Mouse (Mus musculus) midbrain, embryonic 12.5 days (tissue): Measurements from ENCODE around the gene Gm48552. TPM values are rescaled to one million over a fixed set of nuclear protein-coding genes. Genes with fewer than 3 reads are reported as not detected.
A peak's percentile ranks its signal among the peaks of the same experiment; 100 is the strongest.

Experiments
- ATAC-seq: fragments of 200-750 bp; cut with Nextera tagmentation; 2 replicates; pipeline ENCODE4 v1.8.0; 2017; ENCODE audit warnings: low read depth, moderate TSS enrichment, moderate library complexity; ENCODE audit not compliant: low FRiP score
- H3K27ac ChIP-seq: fragments of 300-500 bp; sonication (generic); replicated peaks from 2 replicates; pipeline ENCODE4 v1.5.1; 2016; ENCODE audit warnings: mild to moderate bottlenecking
- H3K27me3 ChIP-seq: fragments of 300-500 bp; sonication (generic); 2 replicates; pipeline ENCODE4 v1.6.1; 2016; ENCODE audit warnings: mild to moderate bottlenecking
- H3K36me3 ChIP-seq: fragments of 300-500 bp; sonication (generic); 2 replicates; pipeline ENCODE4 v1.6.1; 2016
- H3K4me1 ChIP-seq: fragments of 300-500 bp; sonication (generic); 2 replicates; pipeline ENCODE4 v1.6.1; 2016
- H3K4me2 ChIP-seq: fragments of 300-500 bp; sonication (generic); replicated peaks from 2 replicates; pipeline ENCODE4 v1.6.1; 2016; ENCODE audit warnings: mild to moderate bottlenecking, moderate library complexity
- H3K4me3 ChIP-seq: fragments of 300-500 bp; sonication (generic); 2 replicates; pipeline ENCODE4 v1.5.1; 2016; ENCODE audit warnings: mild to moderate bottlenecking
- H3K9ac ChIP-seq: fragments of 300-500 bp; sonication (generic); replicated peaks from 2 replicates; pipeline ENCODE4 v1.6.1; 2016; ENCODE audit warnings: mild to moderate bottlenecking, moderate library complexity
- H3K9me3 ChIP-seq: fragments of 300-500 bp; sonication (generic); 2 replicates; pipeline ENCODE4 v1.6.1; 2016; ENCODE audit warnings: mild to moderate bottlenecking
- WGBS: fragments of 180-500 bp; shearing (Covaris S2); methylation state at CpG from one replicate; pipeline ENCODE4 v1.1.7; 2016; 5-methylcytosine and 5-hydroxymethylcytosine counted together
- polyA plus RNA-seq: library from polyadenylated mRNA; unstranded; fragments of >200 nt; fragmentation: Nextera tagmentation; extraction: Ambion mirVana; gene quantifications from 2 replicates; pipeline ENCODE4 v1.2.1, GENCODE M21; 2016

Gene Gm48552
- polyA plus RNA-seq, 1 experiment from 2014 or later: 2.3 TPM

DNA sequence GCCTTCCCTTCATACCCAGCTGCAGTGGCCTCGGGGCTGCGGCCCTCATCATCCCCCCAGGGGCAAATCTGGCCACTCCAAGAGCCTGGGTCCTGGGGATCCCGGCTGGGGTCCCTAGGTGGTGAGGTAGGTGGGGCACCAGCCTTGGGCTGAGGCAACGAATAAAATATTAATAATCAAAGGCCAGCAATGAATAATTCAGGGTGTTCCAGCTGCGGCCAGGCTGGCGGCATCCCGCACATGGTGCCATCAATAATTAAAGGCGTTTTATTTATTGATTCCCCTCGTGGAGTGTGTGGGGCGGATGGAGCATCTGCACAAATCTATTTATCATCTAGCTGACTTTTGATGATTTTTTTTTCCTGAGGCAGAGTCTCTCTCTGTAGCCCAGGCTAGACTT, 14.7 kb downstream of the Gm48552 start:
- peaks cover 71% of the 10 kb centered on the region for H3K27me3 ChIP-seq
- H3K4me2 ChIP-seq: peak overlapping the region; percentile 40; the same call in 1 of the 2 replicates
- 36% methylated on average over 10 of the region's 10 CpGs for WGBS

DNA sequence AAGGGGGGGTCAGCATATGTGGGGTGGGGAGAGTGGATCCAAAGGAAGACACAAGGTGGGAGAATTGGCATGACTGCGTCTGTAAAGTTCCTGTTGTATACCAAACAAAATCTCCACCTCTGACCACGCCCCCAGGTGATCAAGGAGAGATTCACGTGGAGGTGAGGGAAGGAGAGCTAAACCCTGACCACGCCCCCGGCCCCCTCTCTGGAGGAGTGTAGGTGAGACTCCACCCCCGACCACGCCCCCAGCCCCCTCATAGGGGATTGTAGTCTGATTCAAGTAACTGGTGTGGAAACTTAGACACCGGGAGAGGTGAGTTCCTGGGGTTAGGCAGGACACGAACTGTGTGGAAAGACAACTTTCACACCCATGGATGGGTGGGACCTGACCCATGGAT, 15.3 kb downstream of the Gm48552 start:
- 11% methylated on average over 9 of the region's 9 CpGs for WGBS
- Histone ChIP-seq H3K4me3 (no peak overlapping the region), H3K9ac (no peak overlapping the region), H3K9me3 (no peaks in the 10 kb centered on the region), H3K4me1 (peaks cover 74% of the 10 kb centered on the region), H3K27ac (no peak overlapping the region), H3K36me3 (peaks cover 15% of the 10 kb centered on the region; the same call in 1 of the 2 replicates), H3K27me3 (peaks cover 76% of the 10 kb centered on the region), H3K4me2 (no peak overlapping the region)
- no peak for ATAC-seq

More for the DNA sequence above, 14.7 kb downstream of the Gm48552 start:
- Histone ChIP-seq H3K27ac (peak overlapping the region; percentile 92), H3K9ac (0 out of 2 replicates have a peak overlapping the region, but pooled peaks have one; percentile 37), H3K9me3 (no peaks in the 10 kb centered on the region), H3K4me1 (peaks cover 69% of the 10 kb centered on the region), H3K4me3 (no peak overlapping the region), H3K36me3 (peaks cover 15% of the 10 kb centered on the region; the same call in 1 of the 2 replicates)
- peak; percentile 13 for ATAC-seq

DNA sequence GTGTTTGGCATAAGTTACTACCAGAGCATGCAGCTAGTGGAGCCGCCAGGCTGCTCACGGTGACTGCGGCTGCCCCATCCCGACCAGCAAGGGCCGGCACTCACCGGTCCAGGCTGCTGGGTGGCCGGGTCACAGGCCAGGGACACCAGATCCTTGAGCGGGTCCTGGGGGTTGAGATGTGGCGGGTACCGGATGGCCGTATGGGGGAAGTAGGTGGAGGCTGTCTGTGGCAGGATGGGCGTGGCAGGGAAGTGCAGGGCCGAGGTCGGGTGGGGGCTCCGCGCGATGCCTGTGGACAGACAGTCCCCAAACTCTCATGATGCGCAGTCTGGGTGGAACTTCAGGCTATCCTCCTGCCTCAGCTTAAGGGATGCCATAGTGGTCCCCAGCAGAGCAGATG, 15.9 kb downstream of the Gm48552 start:
- no peak overlapping the region for H3K27ac ChIP-seq
- H3K9ac ChIP-seq: no peak overlapping the region
- H3K4me3 ChIP-seq: no peak overlapping the region
- no peak for ATAC-seq
- H3K4me1 ChIP-seq: peaks cover 74% of the 10 kb centered on the region
- H3K9me3 ChIP-seq: no peaks in the 10 kb centered on the region
- peaks cover 8% of the 10 kb centered on the region; the same call in 1 of the 2 replicates for H3K36me3 ChIP-seq
- WGBS: 61% methylated on average over 18 of the region's 18 CpGs
- peaks cover 70% of the 10 kb centered on the region for H3K27me3 ChIP-seq
- no peak overlapping the region for H3K4me2 ChIP-seq

DNA sequence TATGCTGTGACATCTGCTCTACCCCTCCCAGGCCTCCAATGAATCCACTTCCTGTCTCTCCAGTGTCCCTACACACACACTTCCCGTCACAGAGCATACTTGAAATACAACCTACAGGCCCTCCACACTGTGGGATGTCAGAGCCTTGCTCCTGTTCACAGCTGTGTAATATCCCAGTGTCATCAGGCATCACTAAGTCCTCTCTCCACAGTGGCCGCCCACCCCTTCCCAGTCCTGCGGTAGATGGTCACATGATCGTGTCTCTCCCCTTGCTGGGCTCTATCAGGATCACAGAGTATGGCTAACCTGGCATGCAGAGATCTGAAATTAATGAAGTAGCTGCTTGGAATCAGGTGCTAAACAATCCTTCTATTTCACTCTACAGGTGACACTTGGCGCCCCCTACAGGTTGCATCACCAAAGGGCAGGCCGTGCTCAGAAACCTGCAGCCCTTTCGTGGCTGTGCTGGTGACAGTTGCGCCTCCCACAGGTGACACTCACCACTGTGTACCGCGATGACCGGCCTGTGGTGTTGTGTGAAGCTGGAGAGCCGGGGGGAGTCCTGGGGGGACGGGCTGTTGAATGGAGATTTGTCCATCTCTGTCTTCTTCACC, 16.9 kb downstream of the Gm48552 start:
- Histone ChIP-seq H3K9ac (no peak overlapping the region), H3K4me3 (no peak overlapping the region), H3K27ac (no peak overlapping the region), H3K27me3 (peaks cover 60% of the 10 kb centered on the region), H3K9me3 (no peaks in the 10 kb centered on the region), H3K4me1 (peaks cover 70% of the 10 kb centered on the region), H3K4me2 (no peak overlapping the region), H3K36me3 (0 out of 2 replicates have a peak, but pooled peaks cover 3% of the 10 kb centered on the region)
- no peak for ATAC-seq
- 43% methylated on average over 13 of the region's 13 CpGs for WGBS

DNA sequence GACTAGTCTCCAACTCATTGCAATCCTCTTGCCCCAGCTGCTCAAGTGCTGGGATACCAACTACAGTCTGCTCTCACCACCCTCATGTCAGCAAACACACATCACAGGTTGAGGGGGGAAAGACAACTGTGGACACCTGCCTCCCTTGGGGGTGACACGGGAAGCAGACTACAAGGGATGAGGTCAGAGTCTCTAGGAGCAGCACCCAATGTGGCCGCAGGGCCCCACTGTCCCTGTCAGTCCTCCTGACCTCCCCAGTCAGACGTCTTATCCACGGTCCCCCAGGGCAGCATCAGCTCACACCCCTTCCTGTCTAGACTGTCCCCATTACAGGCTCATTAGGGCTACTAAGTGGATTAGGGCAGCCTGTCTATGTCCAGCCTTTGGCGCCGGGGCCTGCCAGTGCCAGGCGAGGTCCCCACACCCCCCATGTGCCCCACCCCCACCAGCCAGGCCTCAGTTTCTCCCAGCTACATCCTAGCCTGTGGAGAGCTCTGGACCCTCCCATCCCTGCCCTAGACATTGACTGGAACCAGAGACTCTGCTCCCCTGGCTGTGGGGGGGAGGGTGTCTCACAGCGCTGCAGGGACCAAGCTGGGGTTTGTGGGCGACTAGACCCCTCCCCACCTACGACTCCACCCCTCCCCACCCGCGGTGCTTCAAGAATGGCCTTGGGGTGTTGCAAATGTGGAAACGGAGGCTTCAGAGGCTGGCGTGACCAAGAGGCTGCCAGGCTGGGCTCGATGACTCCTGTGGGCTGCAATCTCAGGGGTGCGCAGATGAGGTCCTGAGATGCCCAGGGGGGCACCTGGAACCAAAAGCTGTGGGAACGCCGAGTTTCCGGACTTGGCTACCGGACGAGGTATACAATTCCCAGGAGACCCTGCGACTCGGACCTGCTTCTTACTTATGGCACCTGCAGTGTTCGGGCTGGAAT, 18.0 kb downstream of the Gm48552 start:
- H3K9me3 ChIP-seq: no peaks in the 10 kb centered on the region
- H3K36me3 ChIP-seq: 0 out of 2 replicates have a peak, but pooled peaks cover 3% of the 10 kb centered on the region
- peaks cover 67% of the 10 kb centered on the region for H3K4me1 ChIP-seq
- H3K27me3 ChIP-seq: peaks cover 60% of the 10 kb centered on the region
- no peak for ATAC-seq
- H3K4me2 ChIP-seq: peak overlapping the region; percentile 33
- no peak overlapping the region for H3K27ac ChIP-seq
- H3K4me3 ChIP-seq: peak overlapping the region; percentile 18; the same call in 1 of the 2 replicates
- 21% methylated on average over 24 of the region's 24 CpGs for WGBS
- H3K9ac ChIP-seq: no peak overlapping the region

DNA sequence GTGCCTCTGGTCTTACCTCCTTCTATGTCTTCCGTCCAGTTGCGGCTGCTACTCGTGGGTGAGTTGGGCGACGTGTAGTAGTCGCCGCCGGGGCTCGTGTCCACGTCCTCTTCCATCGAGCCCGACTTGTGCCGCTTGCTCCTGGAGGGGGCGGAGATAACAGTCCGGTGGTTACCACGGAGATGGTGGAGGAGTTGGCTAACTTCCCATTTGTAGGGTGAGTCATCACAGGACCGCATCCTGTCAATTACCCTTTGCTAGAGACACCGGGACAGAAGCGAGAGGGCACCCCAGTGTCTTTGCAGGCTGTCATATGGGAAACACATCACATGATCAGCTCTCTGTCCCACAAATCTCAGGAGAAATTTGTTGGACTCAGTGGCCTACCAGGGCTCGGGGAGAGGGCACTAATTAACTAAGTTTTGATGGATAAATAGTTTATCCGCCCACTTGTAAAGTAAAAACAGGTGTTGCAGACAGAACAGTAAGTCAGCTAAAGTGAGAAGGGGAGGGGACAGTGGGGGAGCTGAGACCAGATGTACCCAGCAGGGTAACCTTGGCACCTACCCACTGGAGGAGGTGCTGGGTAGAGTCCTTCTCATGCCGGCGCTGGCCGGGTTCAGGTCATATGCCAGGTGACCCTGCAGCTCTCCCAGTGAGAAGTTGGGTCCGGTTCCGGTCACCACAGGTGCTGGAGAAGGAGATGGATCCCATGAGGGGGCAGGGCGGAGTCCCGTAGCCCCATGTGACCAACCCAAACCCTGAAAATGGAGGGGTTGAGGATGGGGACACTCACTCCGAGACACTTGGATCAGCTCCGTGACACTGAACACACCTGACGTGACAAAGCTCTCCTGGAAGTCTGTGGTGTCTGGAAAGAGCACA, 19.0 kb downstream of the Gm48552 start:
- no peak overlapping the region; the same call in 1 of the 2 replicates for H3K27ac ChIP-seq
- H3K27me3 ChIP-seq: peaks cover 60% of the 10 kb centered on the region

DNA sequence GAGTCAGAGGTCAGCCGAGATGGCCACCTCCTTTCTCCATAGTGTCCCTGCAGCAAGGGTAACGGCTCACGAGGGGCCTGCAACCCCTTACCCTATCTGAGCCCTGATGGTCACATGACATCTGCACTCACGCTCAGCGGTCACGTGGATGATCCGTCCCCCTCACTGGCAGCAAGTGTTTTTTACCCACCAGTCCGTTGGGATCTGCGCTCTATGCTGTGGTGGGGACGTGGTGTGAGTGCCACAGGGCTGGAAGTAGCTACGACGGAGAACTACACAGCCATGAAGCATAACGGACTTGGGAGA, 19.6 kb downstream of the Gm48552 start:
- Histone ChIP-seq H3K4me3 (no peak overlapping the region), H3K36me3 (0 out of 2 replicates have a peak, but pooled peaks cover 3% of the 10 kb centered on the region), H3K9ac (no peak overlapping the region), H3K4me1 (peaks cover 64% of the 10 kb centered on the region), H3K9me3 (no peaks in the 10 kb centered on the region), H3K4me2 (no peak overlapping the region), H3K27me3 (peaks cover 56% of the 10 kb centered on the region), H3K27ac (no peak overlapping the region)
- WGBS: 47% methylated on average over 13 of the region's 13 CpGs
- no peak for ATAC-seq

More for the DNA sequence above, 19.0 kb downstream of the Gm48552 start:
- WGBS: 24% methylated on average over 31 of the region's 31 CpGs
- peak overlapping the region; percentile 18; the same call in 1 of the 2 replicates for H3K4me3 ChIP-seq
- H3K36me3 ChIP-seq: 0 out of 2 replicates have a peak, but pooled peaks cover 3% of the 10 kb centered on the region
- H3K9me3 ChIP-seq: no peaks in the 10 kb centered on the region
- H3K9ac ChIP-seq: no peak overlapping the region
- peak overlapping the region; percentile 33 for H3K4me2 ChIP-seq
- ATAC-seq: no peak
- H3K4me1 ChIP-seq: peaks cover 67% of the 10 kb centered on the region

DNA sequence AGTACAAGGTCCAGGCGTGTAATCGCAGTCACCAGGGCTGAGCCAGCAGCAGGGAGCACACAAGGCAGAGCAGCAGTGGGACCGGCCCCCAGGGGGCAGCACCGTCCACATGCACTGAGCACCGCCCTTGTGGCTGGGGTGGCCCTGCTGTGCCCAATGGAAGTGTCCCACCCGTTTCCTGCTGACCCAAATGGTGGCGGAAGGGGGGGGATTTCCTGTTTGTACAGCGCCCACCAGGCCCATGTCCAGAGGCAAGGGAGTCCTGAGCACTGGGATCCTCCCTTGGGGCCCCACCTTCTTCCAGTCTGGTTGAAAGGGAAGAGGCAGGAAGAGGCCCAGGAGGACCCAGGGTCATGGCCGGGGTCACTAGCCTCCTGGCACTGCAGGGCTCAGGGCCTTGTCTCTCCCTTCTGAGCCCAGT, 20.1 kb downstream of the Gm48552 start:
- Histone ChIP-seq H3K4me2 (no peak overlapping the region), H3K9me3 (no peaks in the 10 kb centered on the region), H3K27ac (0 out of 2 replicates have a peak overlapping the region, but pooled peaks have one; percentile 3), H3K9ac (no peak overlapping the region), H3K4me1 (peaks cover 64% of the 10 kb centered on the region), H3K27me3 (peaks cover 51% of the 10 kb centered on the region), H3K4me3 (no peak overlapping the region), H3K36me3 (0 out of 2 replicates have a peak, but pooled peaks cover 3% of the 10 kb centered on the region)
- WGBS: 18% methylated on average over 9 of the region's 9 CpGs
- ATAC-seq: no peak

DNA sequence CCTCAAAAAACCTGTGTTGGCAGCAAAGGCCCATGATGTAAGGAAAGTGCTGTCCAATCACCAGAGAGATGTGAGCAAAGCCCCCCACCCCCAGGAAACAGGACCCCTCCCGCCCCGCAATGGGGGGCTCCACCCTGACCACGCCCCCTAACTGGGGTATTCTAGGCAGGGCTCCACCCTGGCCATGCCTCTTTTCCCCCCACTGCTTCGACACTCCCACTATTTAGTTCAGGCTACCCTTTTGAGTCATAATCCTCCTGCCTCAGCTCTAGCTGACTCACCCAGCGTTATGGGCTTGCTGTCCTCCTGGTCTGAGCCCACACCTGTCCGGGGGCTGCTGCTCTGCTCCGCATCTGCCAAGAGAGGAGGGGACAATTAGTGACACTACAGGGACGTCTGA, 20.5 kb downstream of the Gm48552 start:
- Histone ChIP-seq H3K4me1 (peaks cover 69% of the 10 kb centered on the region), H3K27me3 (peaks cover 47% of the 10 kb centered on the region), H3K36me3 (0 out of 2 replicates have a peak, but pooled peaks cover 3% of the 10 kb centered on the region), H3K27ac (peak overlapping the region; percentile 39), H3K4me2 (no peak overlapping the region), H3K9me3 (no peaks in the 10 kb centered on the region), H3K9ac (no peak overlapping the region), H3K4me3 (0 out of 2 replicates have a peak overlapping the region, but pooled peaks have one; percentile 3)
- ATAC-seq: no peak
- WGBS: 11% methylated on average over 8 of the region's 8 CpGs

DNA sequence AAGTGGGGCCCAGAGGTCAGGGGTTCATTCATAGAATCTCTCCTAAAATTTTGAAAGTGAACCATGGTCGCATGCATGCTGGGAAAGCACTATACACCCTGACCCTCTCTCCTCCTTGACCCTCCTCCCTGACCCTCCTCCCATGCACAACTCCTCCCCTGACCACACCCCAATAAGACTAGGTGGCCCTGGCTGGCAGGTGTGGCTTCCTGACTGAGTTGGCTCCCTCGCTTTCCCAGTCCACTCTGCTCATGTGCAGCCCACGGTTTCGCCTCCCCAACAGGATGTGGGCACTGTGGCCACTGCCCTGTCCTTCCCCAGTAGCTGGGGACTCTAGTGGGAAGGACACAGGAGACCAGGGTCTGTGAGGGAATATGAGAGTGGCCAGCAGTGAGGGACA, 21.5 kb downstream of the Gm48552 start:
- WGBS: 60% methylated on average over 4 of the region's 4 CpGs
- Histone ChIP-seq H3K27ac (no peak overlapping the region), H3K9me3 (no peaks in the 10 kb centered on the region), H3K4me2 (no peak overlapping the region), H3K9ac (no peak overlapping the region), H3K4me1 (peaks cover 79% of the 10 kb centered on the region), H3K27me3 (peaks cover 36% of the 10 kb centered on the region), H3K36me3 (no peaks in the 10 kb centered on the region), H3K4me3 (no peak overlapping the region)
- no peak for ATAC-seq

DNA sequence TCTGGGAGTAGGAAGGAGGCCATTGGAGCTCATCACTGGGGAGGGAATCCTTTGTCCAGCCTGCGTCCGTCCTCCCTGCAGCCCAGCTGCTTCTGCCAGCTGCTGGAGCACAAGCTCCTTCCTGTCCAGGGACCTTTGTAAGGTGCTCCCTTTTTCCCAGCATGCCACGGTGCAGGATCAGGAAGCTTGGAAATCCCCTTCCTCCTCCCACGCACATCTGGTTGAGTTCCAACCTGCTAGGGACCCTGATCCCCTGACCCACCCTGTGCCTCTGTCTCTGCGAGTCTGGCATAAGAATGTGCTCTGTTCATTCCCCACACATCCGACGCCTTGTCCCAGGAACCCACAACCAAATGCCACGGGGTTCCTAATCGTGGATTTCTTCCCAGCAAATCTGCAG, 22.2 kb downstream of the Gm48552 start:
- no peaks in the 10 kb centered on the region for H3K36me3 ChIP-seq
- no peak for ATAC-seq
- H3K27ac ChIP-seq: peak overlapping the region; percentile 54
- peaks cover 85% of the 10 kb centered on the region for H3K4me1 ChIP-seq
- no peak overlapping the region for H3K4me3 ChIP-seq
- peaks cover 30% of the 10 kb centered on the region for H3K27me3 ChIP-seq
- H3K4me2 ChIP-seq: no peak overlapping the region
- H3K9me3 ChIP-seq: no peaks in the 10 kb centered on the region
- WGBS: 83% methylated on average over 9 of the region's 9 CpGs
- H3K9ac ChIP-seq: 0 out of 2 replicates have a peak overlapping the region, but pooled peaks have one; percentile 1
